Mouse (Mus musculus): ENCODE measurements around the gene Th. TPM values are rescaled to one million over a fixed set of nuclear protein-coding genes. Genes with fewer than 3 reads are reported as not detected.

Th gene
- polyA plus RNA-seq, 1 experiment from 2014 or later, result 1.7 TPM

DNA sequence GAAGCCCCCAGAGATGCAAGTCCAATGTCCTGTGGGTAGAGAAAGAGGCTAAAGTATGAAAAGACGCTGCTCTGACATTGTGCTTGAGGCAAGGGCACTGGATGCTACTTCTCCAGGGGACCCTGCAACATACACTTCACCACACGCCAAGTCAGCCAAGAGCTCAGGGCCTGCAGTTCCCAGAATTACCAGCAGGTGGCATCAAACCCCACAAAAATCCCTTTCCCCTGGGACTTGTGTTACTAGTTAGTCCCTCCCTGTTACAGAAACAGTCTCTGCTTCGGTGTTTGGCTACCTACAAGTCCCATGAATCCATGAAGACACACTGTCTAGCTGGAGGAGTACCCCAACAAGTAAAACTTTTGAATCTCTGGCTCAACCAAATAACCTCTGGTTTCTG, 36.3 kb downstream of the Th start:
- Histone ChIP-seq H3K4me2 (ENCODE audit: low read depth, low read length) (no peak overlapping the region), H3K27ac (ENCODE audit: low read depth, low read length) (no peak overlapping the region), H3K4me3 (ENCODE audit: low read depth, low read length) (no peak overlapping the region), H3K9me3 (ENCODE audit: control insufficient read depth, low read length) (no peaks in the 10 kb centered on the region), H3K4me1 (ENCODE audit: control insufficient read depth, insufficient read depth, low read length) (no peaks in the 10 kb centered on the region), H3K36me3 (ENCODE audit: control insufficient read depth, insufficient read depth, low read length) (no peaks in the 10 kb centered on the region), H3K9ac (replicated peaks; ENCODE audit: low read depth, low read length) (no peak overlapping the region), H3K27me3 (ENCODE audit: control insufficient read depth, insufficient read depth, low read length) (no peaks in the 10 kb centered on the region)
- whole genome bisulfite sequencing, result 3% methylated on average over 3 of the region's 3 CpGs
- peak; percentile 63 for ATAC-seq (ENCODE audit: low read depth)

DNA sequence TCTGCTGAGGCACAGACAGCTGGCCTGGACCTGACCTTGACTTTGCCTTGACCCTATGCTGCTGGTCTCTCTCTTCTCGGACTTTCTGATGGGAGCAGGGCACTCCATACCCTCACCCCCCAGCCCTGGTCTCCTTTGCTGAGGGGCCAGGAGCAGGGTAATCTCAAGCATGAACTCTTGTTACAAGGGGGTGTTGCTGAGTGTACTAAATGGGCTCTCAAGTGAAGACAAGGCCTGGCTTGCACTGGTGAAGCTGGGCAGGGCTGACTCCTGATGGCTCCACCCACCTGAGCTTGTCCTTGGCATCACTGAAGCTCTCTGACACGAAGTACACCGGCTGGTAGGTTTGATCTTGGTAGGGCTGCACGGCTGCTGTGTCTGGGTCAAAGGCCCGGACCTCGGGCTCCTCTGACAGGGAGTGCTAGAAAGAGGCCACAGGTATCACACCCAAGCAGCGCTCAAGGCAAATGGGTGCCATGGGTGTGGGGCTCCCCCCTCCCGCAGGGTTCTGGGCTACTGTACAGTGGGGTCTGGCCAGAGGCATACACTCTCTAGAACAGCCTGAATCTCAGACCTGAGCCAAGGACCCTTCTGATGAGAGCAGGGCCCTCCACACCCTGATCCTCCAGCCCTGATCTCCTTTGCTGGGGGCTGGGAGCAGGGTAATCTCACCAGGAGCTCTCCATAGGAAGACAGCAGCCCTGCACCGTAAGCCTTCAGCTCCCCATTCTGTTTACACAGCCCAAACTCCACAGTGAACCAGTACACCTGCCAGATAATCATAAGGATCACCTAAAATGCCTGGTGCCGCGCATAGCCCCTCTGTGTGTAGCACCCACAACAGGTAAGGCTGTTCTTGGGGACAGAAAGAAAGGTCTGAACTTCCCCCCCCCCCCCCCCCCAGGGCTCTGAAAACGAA, 36.9 kb downstream of the Th start:
- Histone ChIP-seq H3K4me3 (ENCODE audit: low read depth, low read length) (no peak overlapping the region), H3K4me2 (ENCODE audit: low read depth, low read length) (no peak overlapping the region), H3K27me3 (ENCODE audit: control insufficient read depth, insufficient read depth, low read length) (no peaks in the 10 kb centered on the region), H3K9ac (replicated peaks; ENCODE audit: low read depth, low read length) (no peak overlapping the region), H3K36me3 (ENCODE audit: control insufficient read depth, insufficient read depth, low read length) (no peaks in the 10 kb centered on the region), H3K9me3 (ENCODE audit: control insufficient read depth, low read length) (no peaks in the 10 kb centered on the region), H3K4me1 (ENCODE audit: control insufficient read depth, insufficient read depth, low read length) (no peaks in the 10 kb centered on the region), H3K27ac (ENCODE audit: low read depth, low read length) (no peak overlapping the region)
- 0 out of 2 replicates have a peak, but pooled peaks have one; percentile 21 for ATAC-seq (ENCODE audit: low read depth)
- 69% methylated on average over 12 of the region's 12 CpGs for WGBS

DNA sequence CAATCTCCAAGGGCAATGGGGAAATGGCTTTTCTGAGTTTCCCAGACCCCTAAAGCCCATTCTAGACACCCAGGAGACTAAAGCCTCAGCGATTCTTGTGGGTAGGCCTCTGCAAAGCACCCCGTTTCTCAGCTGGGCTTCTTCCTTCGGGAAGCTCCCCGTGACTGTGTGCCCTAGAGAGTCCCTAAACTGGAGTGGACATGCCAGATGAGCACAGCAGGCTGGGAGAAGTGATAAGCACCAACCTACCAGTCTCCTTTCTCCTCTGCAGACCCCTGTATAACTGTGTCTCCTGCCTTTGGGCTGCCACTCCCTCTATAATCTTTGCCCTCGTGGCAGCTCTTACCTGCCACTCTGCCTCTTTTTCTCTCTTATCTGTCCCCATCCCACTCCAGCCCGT, 37.6 kb downstream of the Th start:
- no peak for ATAC-seq (ENCODE audit: low read depth)
- Histone ChIP-seq H3K27me3 (ENCODE audit: control insufficient read depth, insufficient read depth, low read length) (no peaks in the 10 kb centered on the region), H3K4me3 (ENCODE audit: low read depth, low read length) (no peak overlapping the region), H3K4me1 (ENCODE audit: control insufficient read depth, insufficient read depth, low read length) (no peaks in the 10 kb centered on the region), H3K9me3 (ENCODE audit: control insufficient read depth, low read length) (no peaks in the 10 kb centered on the region), H3K9ac (replicated peaks; ENCODE audit: low read depth, low read length) (no peak overlapping the region), H3K4me2 (ENCODE audit: low read depth, low read length) (no peak overlapping the region), H3K27ac (ENCODE audit: low read depth, low read length) (no peak overlapping the region), H3K36me3 (ENCODE audit: control insufficient read depth, insufficient read depth, low read length) (no peaks in the 10 kb centered on the region)
- WGBS, result 75% methylated on average over 6 of the region's 6 CpGs

DNA sequence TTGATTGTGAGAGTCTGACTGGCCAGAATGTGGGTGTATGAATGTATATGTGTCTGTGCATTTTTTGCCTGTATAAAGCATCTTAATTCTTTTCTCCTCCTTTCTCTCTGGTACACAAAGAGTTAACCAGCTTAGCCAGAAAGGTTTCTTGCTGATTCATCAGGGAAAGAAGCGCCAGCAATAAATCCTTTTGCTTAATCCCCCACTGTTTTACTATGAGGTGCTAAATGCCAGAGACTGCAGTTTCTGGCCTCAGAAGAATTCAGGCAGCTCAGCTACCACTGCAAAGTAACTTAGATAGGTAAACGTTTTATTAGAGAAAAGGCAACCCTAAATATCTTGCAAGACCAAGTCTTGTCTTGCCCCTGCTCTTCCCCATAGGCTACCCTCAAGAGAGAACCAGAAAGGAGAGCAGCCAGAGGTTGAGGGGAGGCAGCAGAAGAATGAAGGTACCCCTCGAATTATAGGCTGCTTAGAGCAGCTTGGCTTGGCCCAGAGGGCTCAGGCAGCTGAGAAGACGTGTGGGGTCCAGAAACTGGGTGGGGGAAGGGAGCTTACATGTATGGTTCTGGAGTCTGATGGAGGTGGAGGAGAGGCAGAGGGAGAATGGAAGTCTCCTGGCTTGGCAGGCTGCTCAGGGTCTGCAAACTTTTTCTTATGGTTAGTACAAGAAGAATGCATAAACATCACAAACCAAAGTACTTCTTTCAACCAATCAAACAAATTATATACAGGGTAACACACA, 61.3 kb downstream of the Th start:
- H3K9me3 ChIP-seq (ENCODE audit: control insufficient read depth, low read length), result no peaks in the 10 kb centered on the region
- WGBS, result 2% methylated on average over 4 of the region's 4 CpGs
- peaks cover 2% of the 10 kb centered on the region; the same call in 1 of the 2 replicates for H3K4me1 ChIP-seq (ENCODE audit: control insufficient read depth, insufficient read depth, low read length)
- H3K4me3 ChIP-seq (ENCODE audit: low read depth, low read length), result no peak overlapping the region
- no peak overlapping the region for H3K27ac ChIP-seq (ENCODE audit: low read depth, low read length)
- H3K9ac ChIP-seq (replicated peaks; ENCODE audit: low read depth, low read length), result no peak overlapping the region
- no peak overlapping the region for H3K4me2 ChIP-seq (ENCODE audit: low read depth, low read length)
- H3K27me3 ChIP-seq (ENCODE audit: control insufficient read depth, insufficient read depth, low read length), result no peaks in the 10 kb centered on the region
- no peaks in the 10 kb centered on the region for H3K36me3 ChIP-seq (ENCODE audit: control insufficient read depth, insufficient read depth, low read length)
- no peak for ATAC-seq (ENCODE audit: low read depth)

DNA sequence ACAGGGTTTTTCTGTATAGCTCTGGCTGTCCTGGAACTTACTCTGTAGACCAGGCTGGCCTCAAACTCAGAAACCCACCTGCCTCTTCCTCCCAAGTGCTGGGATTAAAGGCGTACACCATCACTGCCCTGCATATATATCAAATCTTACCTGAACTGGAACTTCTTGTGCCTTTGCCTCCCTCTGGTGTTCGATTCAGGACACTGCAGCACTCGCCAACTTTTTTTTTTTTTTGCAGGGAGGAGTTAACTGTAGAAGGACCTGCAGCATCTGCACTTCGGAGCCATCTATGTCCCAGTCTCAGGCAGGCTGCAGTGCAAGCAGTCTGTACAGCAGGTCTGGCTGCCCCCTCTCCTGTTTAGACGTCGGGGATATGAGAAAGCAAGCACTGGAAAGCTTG, 80.2 kb downstream of the Th start:
- no peaks in the 10 kb centered on the region for H3K4me1 ChIP-seq (ENCODE audit: control insufficient read depth, insufficient read depth, low read length)
- ATAC-seq (ENCODE audit: low read depth), result no peak
- no peaks in the 10 kb centered on the region for H3K9me3 ChIP-seq (ENCODE audit: control insufficient read depth, low read length)
- no peaks in the 10 kb centered on the region for H3K27me3 ChIP-seq (ENCODE audit: control insufficient read depth, insufficient read depth, low read length)
- H3K36me3 ChIP-seq (ENCODE audit: control insufficient read depth, insufficient read depth, low read length), result no peaks in the 10 kb centered on the region
- no peak overlapping the region for H3K4me2 ChIP-seq (ENCODE audit: low read depth, low read length)
- 21% methylated on average over 6 of the region's 6 CpGs for WGBS
- no peak overlapping the region for H3K4me3 ChIP-seq (ENCODE audit: low read depth, low read length)
- H3K9ac ChIP-seq (replicated peaks; ENCODE audit: low read depth, low read length), result no peak overlapping the region
- no peak overlapping the region for H3K27ac ChIP-seq (ENCODE audit: low read depth, low read length)

Other genes with a start within 250 kb of the Th start
- not detected in 2 replicates for gene Ins2, start 187.7 kb downstream of the Th start, polyA plus RNA-seq (2014; fragmentation: Nextera tagmentation; extraction: Ambion mirVana)
- 0.46 and 0.71 TPM in 2 replicates for gene Ascl2, start 38.1 kb upstream of the Th start, polyA plus RNA-seq (2014; fragmentation: Nextera tagmentation; extraction: Ambion mirVana)
- 0.62 and 0.85 TPM in 2 replicates for gene Tspan32, start 73.9 kb upstream of the Th start, polyA plus RNA-seq (2014; fragmentation: Nextera tagmentation; extraction: Ambion mirVana)
- gene Cd81, start 121.6 kb upstream of the Th start, polyA plus RNA-seq (2014; fragmentation: Nextera tagmentation; extraction: Ambion mirVana), result 456 and 461 TPM in 2 replicates
- 51.5 and 71.8 TPM in 2 replicates for gene Tssc4, start 138.1 kb upstream of the Th start, polyA plus RNA-seq (2014; fragmentation: Nextera tagmentation; extraction: Ambion mirVana)
- 1.6 and 2.1 TPM in 2 replicates for gene Trpm5, start 163.5 kb upstream of the Th start, polyA plus RNA-seq (2014; fragmentation: Nextera tagmentation; extraction: Ambion mirVana)
- 1.8 and 2.4 TPM in 2 replicates for gene Kcnq1, start 175.2 kb upstream of the Th start, polyA plus RNA-seq (2014; fragmentation: Nextera tagmentation; extraction: Ambion mirVana)